28 mouse cellular contexts compared by ENCODE assay signal in genomic region chr8:126135100-126135499, GRCm38 (mm10).
DNase-seq lines count a peak whose midpoint lies in the region; ATAC-seq and TF ChIP-seq lines count a peak whose summit lies in the region.
"Had no signal": no experiment of that assay in that cellular context is flagged by ENCODE, and none has a peak within 500 bp of the region (broad histone marks: within the 10 kb centered on the region; RNA-seq: fewer than 3 reads in every experiment).

No protein-coding gene starts in this region.

- H3K4me3 ChIP-seq in kidney, embryonic 16.5 days (ENCODE audit: low read length) = no peak overlapping the region
- no peak overlapping the region for H3K4me3 ChIP-seq in lung, embryonic 14.5 days (ENCODE audit: low read depth, low read length)
- no peak overlapping the region for H3K4me3 ChIP-seq in stomach, embryonic 15.5 days (replicated peaks)
- H3K4me3 ChIP-seq: forebrain, embryonic 12.5 days; heart, embryonic 10.5 days; heart, embryonic 15.5 days; limb, embryonic 10.5 days; limb, embryonic 15.5 days; midbrain, embryonic 10.5 days; midbrain, embryonic 15.5 days; neural tube, embryonic 15.5 days had no signal

- peak; percentile 17 for DNase-seq in kidney, postnatal 10 days
- DNase-seq in lung, embryonic 14.5 days = peak; percentile 56
- no peak for DNase-seq in lung, postnatal 10 days
- DNase-seq in gastrocnemius, postnatal 14 days = no peak
- no peak for DNase-seq in left cerebral cortex, postnatal 14 days (ENCODE audit: low spot score in 2 of 2)
- DNase-seq: adrenal gland, postnatal 25 days; cerebellum, adult 11-12 months; cerebellum, adult 9-11 months; forebrain, postnatal 0 days; gastrocnemius, postnatal 10 days; layer of hippocampus, postnatal 36 days; retina, postnatal 1 day; right cerebral cortex, postnatal 25 days; thymus, adult 2 months; thymus, postnatal 36 days had no signal

- no peaks in the 10 kb centered on the region for H3K36me3 ChIP-seq in kidney, embryonic 16.5 days (ENCODE audit: insufficient read depth, low read length)
- no peaks in the 10 kb centered on the region for H3K36me3 ChIP-seq in lung, embryonic 14.5 days (ENCODE audit: insufficient read depth)
- H3K36me3 ChIP-seq in stomach, embryonic 15.5 days = no peaks in the 10 kb centered on the region
- H3K36me3 ChIP-seq: forebrain, embryonic 12.5 days; heart, embryonic 10.5 days; heart, embryonic 15.5 days; limb, embryonic 10.5 days; limb, embryonic 15.5 days; midbrain, embryonic 10.5 days; midbrain, embryonic 15.5 days; neural tube, embryonic 15.5 days had no signal

- H3K27me3 ChIP-seq in kidney, embryonic 16.5 days (ENCODE audit: insufficient read depth, low read length) = peaks cover 25% of the 10 kb centered on the region
- H3K27me3 ChIP-seq in lung, embryonic 14.5 days (ENCODE audit: insufficient read depth, low read length) = peaks cover 27% of the 10 kb centered on the region
- peaks cover 20% of the 10 kb centered on the region for H3K27me3 ChIP-seq in stomach, embryonic 15.5 days (replicated peaks)

- TF ChIP-seq CTCF in lung, embryonic 14.5 days (IDR thresholded peaks at IDR 0.05; ENCODE audit: low read depth) = no peak

- no peak overlapping the region for H3K27ac ChIP-seq in kidney, embryonic 16.5 days (ENCODE audit: low read length)
- H3K27ac ChIP-seq in lung, embryonic 14.5 days (ENCODE audit: low read depth) = no peak overlapping the region
- H3K27ac ChIP-seq in stomach, embryonic 15.5 days = no peak overlapping the region
- H3K27ac ChIP-seq: forebrain, embryonic 12.5 days; heart, embryonic 10.5 days; heart, embryonic 15.5 days; limb, embryonic 10.5 days; limb, embryonic 15.5 days; liver, embryonic 14.5 days; midbrain, embryonic 10.5 days; midbrain, embryonic 15.5 days; neural tube, embryonic 15.5 days had no signal

- no peaks in the 10 kb centered on the region for H3K9me3 ChIP-seq in kidney, embryonic 16.5 days (ENCODE audit: low read length)
- no peaks in the 10 kb centered on the region for H3K9me3 ChIP-seq in lung, embryonic 14.5 days (ENCODE audit: low read depth, low read length)
- no peaks in the 10 kb centered on the region for H3K9me3 ChIP-seq in stomach, embryonic 15.5 days
- H3K9me3 ChIP-seq: forebrain, embryonic 12.5 days; heart, embryonic 10.5 days; heart, embryonic 15.5 days; limb, embryonic 10.5 days; limb, embryonic 15.5 days; midbrain, embryonic 10.5 days; midbrain, embryonic 15.5 days; neural tube, embryonic 15.5 days had no signal

- ATAC-seq in kidney, embryonic 16.5 days (ENCODE audit: low FRiP score, low TSS enrichment) = no peak
- ATAC-seq in lung, embryonic 14.5 days (ENCODE audit: insufficient read depth) = peak; percentile 67
- ATAC-seq in stomach, embryonic 15.5 days (ENCODE audit: insufficient read depth, low FRiP score, low read depth) = no peak
- ATAC-seq: forebrain, postnatal 0 days; hindbrain, embryonic 16.5 days; intestine, embryonic 16.5 days; midbrain, embryonic 15.5 days had no signal

- WGBS in kidney, embryonic 16.5 days = 62% methylated on average over 10 of the region's 10 CpGs
- WGBS in lung, embryonic 14.5 days = 40% methylated on average over 10 of the region's 10 CpGs
- 32% methylated on average over 10 of the region's 10 CpGs for WGBS in stomach, embryonic 15.5 days

- intact Hi-C loops in gastrocnemius, postnatal 14 days (cut with DNase I; ENCODE audit: low total_unique reads) = no loop called here
- intact Hi-C loops in left cerebral cortex, postnatal 14 days (cut with DNase I) = no loop called here

- peaks cover 8% of the 10 kb centered on the region; the same call in 1 of the 2 replicates for H3K4me1 ChIP-seq in kidney, embryonic 16.5 days (ENCODE audit: insufficient read depth, low read length)
- 0 out of 2 replicates have a peak, but pooled peaks cover 4% of the 10 kb centered on the region for H3K4me1 ChIP-seq in lung, embryonic 14.5 days (ENCODE audit: insufficient read depth)
- peaks cover 24% of the 10 kb centered on the region for H3K4me1 ChIP-seq in stomach, embryonic 15.5 days

- no peak overlapping the region for H3K4me2 ChIP-seq in kidney, embryonic 16.5 days (replicated peaks; ENCODE audit: low read depth, low read length)
- peak overlapping the region; percentile 36 for H3K4me2 ChIP-seq in lung, embryonic 14.5 days
- H3K4me2 ChIP-seq in stomach, embryonic 15.5 days = peak overlapping the region; percentile 5; the same call in 1 of the 2 replicates
- H3K4me2 ChIP-seq: forebrain, embryonic 12.5 days; heart, embryonic 15.5 days; limb, embryonic 15.5 days; midbrain, embryonic 15.5 days; neural tube, embryonic 15.5 days had no signal

- H3K9ac ChIP-seq in kidney, embryonic 16.5 days (replicated peaks; ENCODE audit: low read length) = no peak overlapping the region
- H3K9ac ChIP-seq in lung, embryonic 14.5 days = no peak overlapping the region
- H3K9ac ChIP-seq in stomach, embryonic 15.5 days = no peak overlapping the region
- H3K9ac ChIP-seq: forebrain, embryonic 12.5 days; forebrain, postnatal 0 days; heart, embryonic 15.5 days; limb, embryonic 15.5 days; liver, embryonic 14.5 days; midbrain, embryonic 15.5 days; neural tube, embryonic 15.5 days had no signal

Comparison
In these comparisons a context has a peak if more than half of its experiments do, and no peak if none do; other contexts are left out.
1. DNase-seq: peak in kidney, postnatal 10 days (single experiment) and lung, embryonic 14.5 days (single experiment); none in lung, postnatal 10 days (single experiment), gastrocnemius, postnatal 14 days (single experiment) and left cerebral cortex, postnatal 14 days (0 of 2).